Comparison of ENCODE assay signal across 8 mouse cellular contexts in the genomic region with DNA sequence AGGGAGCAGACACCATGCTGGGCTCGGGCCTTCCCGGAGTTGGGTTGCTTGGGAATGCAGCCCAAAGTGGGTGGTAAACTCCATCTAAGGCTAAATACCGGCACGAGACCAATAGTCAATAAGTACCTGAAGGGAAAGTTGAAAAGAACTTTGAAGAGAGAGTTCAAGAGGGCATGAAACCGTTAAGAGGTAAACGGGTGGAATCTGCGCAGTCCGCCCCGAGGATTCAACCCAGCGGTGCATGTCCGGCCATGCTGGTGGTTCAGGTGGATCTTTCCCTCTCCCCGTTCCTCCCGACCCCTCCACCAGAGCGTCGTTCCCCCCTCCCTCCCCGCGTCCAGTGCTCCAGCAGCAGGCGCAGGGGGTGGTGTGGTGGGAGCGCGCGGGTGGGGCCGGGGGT.
DNase-seq lines count a peak whose midpoint lies in the region; ATAC-seq lines count a peak whose summit lies in the region.

No protein-coding gene starts in this region.

- WGBS in embryonic facial prominence, embryonic 10.5 days = 58% methylated on average over 22 of the region's 22 CpGs
- 52% methylated on average over 22 of the region's 22 CpGs for WGBS in heart, embryonic 15.5 days

- no peaks in the 10 kb centered on the region for H3K27me3 ChIP-seq in embryonic facial prominence, embryonic 10.5 days (replicated peaks; ENCODE audit: low read depth, poor library complexity, severe bottlenecking)
- H3K27me3 ChIP-seq in heart, embryonic 15.5 days = no peaks in the 10 kb centered on the region

- no peak overlapping the region for H3K4me3 ChIP-seq in embryonic facial prominence, embryonic 10.5 days
- H3K4me3 ChIP-seq in heart, embryonic 15.5 days = no peak overlapping the region

- no peak for DNase-seq in frontal cortex, postnatal 10 days (ENCODE audit: low spot score in 2 of 2)
- DNase-seq in adipocyte (ENCODE audit: low spot score) = peak; percentile 79
- DNase-seq in embryonic facial prominence, embryonic 10.5 days (ENCODE audit: low spot score) = peak; percentile 83
- DNase-seq in kidney, postnatal 36 days = peak; percentile 32 to 56
- DNase-seq in lung, postnatal 36 days = peak; percentile 48
- peak; percentile 11 to 55 for DNase-seq in spleen, postnatal 36 days (ENCODE audit: low spot score in 2 of 2)

- ATAC-seq in frontal cortex, adult (ENCODE audit: low TSS enrichment) = 0 out of 2 replicates have a peak, but pooled peaks have one; percentile 31
- peak; percentile 99 for ATAC-seq in heart, embryonic 15.5 days (replicated peaks; ENCODE audit: insufficient number of reproducible peaks, insufficient read depth, low FRiP score, low read depth)

- no peaks in the 10 kb centered on the region for H3K36me3 ChIP-seq in embryonic facial prominence, embryonic 10.5 days (replicated peaks)
- H3K36me3 ChIP-seq in heart, embryonic 15.5 days = no peaks in the 10 kb centered on the region

- peaks cover 23% of the 10 kb centered on the region for H3K9me3 ChIP-seq in embryonic facial prominence, embryonic 10.5 days
- H3K9me3 ChIP-seq in heart, embryonic 15.5 days (replicated peaks) = peaks cover 12% of the 10 kb centered on the region

- H3K4me2 ChIP-seq in heart, embryonic 15.5 days = no peak overlapping the region

- no peaks in the 10 kb centered on the region for H3K4me1 ChIP-seq in embryonic facial prominence, embryonic 10.5 days
- no peaks in the 10 kb centered on the region for H3K4me1 ChIP-seq in heart, embryonic 15.5 days (replicated peaks)

- H3K9ac ChIP-seq in heart, embryonic 15.5 days = no peak overlapping the region

- H3K27ac ChIP-seq in embryonic facial prominence, embryonic 10.5 days (replicated peaks) = no peak overlapping the region
- no peak overlapping the region for H3K27ac ChIP-seq in heart, embryonic 15.5 days

Comparison
In these comparisons a context has a peak if more than half of its experiments do, and no peak if none do; other contexts are left out.
1. DNase-seq: peak in adipocyte (single experiment), embryonic facial prominence, embryonic 10.5 days (single experiment), kidney, postnatal 36 days (2 of 2), lung, postnatal 36 days (single experiment) and spleen, postnatal 36 days (2 of 2); none in frontal cortex, postnatal 10 days (0 of 2).